Mouse (Mus musculus) stomach, embryonic 16.5 days (tissue): Measurements from ENCODE around the gene Akna. TPM values are rescaled to one million over a fixed set of nuclear protein-coding genes. Genes with fewer than 3 reads are reported as not detected.

Experiments
- ATAC-seq: fragments of 200-750 bp; cut with Nextera tagmentation; 2 replicates; pipeline ENCODE4 v1.8.0; 2017; ENCODE audit warnings: moderate number of reproducible peaks, moderate TSS enrichment; ENCODE audit not compliant: insufficient read depth, low FRiP score
- H3K27ac ChIP-seq: fragments of 300-500 bp; sonication (generic); 2 replicates; pipeline ENCODE4 v1.5.1; 2014; ENCODE audit warnings: low read length
- H3K27me3 ChIP-seq: fragments of 300-500 bp; sonication (generic); 2 replicates; pipeline ENCODE4 v1.6.1; 2014; ENCODE audit warnings: low read length, control low read depth, mixed read lengths; ENCODE audit not compliant: control insufficient read depth, insufficient read depth
- H3K36me3 ChIP-seq: fragments of 300-500 bp; sonication (generic); 2 replicates; pipeline ENCODE4 v1.6.1; 2014; ENCODE audit warnings: low read length; ENCODE audit not compliant: control insufficient read depth, insufficient read depth
- H3K4me1 ChIP-seq: fragments of 300-500 bp; sonication (generic); 2 replicates; pipeline ENCODE4 v1.6.1; 2014; ENCODE audit warnings: low read length, control low read depth, mixed read lengths; ENCODE audit not compliant: control insufficient read depth, insufficient read depth
- H3K4me2 ChIP-seq: fragments of 300-500 bp; sonication (generic); 2 replicates; pipeline ENCODE4 v1.6.1; 2014; ENCODE audit warnings: low read depth, low read length, mixed read lengths
- H3K4me3 ChIP-seq: fragments of 300-500 bp; sonication (generic); replicated peaks from 2 replicates; pipeline ENCODE4 v1.5.1; 2014; ENCODE audit warnings: mild to moderate bottlenecking, low read length
- H3K9ac ChIP-seq: fragments of 300-500 bp; sonication (generic); 2 replicates; pipeline ENCODE4 v1.6.1; 2014; ENCODE audit warnings: low read length
- H3K9me3 ChIP-seq: fragments of 300-500 bp; sonication (generic); replicated peaks from 2 replicates; pipeline ENCODE4 v1.6.1; 2016; ENCODE audit warnings: low read length, control low read depth; ENCODE audit not compliant: control insufficient read depth
- WGBS: fragments of 180-500 bp; shearing (Covaris S2); extraction: QIAGEN DNeasy Blood & Tissue Kit; methylation state at CpG from one replicate; pipeline ENCODE4 v1.1.7; 2014; 5-methylcytosine and 5-hydroxymethylcytosine counted together
- polyA plus RNA-seq: library from polyadenylated mRNA; unstranded; fragments of >200 nt; fragmentation: Nextera tagmentation; extraction: Ambion mirVana; gene quantifications from 2 replicates; pipeline ENCODE4 v1.2.1, GENCODE M21; 2015

Akna gene
- polyA plus RNA-seq, 1 experiment from 2014 or later = 7.0 TPM

DNA sequence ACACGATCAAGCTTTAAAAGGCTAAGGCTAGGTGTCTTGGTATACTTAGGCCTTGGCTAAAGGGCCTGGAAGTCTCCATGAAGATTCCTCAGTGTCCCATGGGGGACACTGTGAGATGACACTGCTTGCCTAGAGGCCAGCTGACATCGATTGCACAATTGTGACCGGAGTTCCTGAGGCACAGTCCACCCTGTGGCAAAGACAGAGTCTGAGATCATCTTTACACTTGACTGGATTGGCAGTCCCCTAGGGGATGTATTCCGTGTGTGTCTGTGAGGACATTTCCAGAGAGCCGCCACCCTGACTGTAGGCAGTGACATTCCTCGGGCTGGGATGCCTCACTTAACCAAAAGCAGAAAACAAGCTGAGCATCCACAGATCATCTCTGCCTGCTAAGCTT lies 43.3 kb downstream of the Akna start:
- Histone ChIP-seq H3K36me3 (no peaks in the 10 kb centered on the region), H3K4me3 (no peak overlapping the region), H3K4me1 (no peaks in the 10 kb centered on the region), H3K9me3 (no peaks in the 10 kb centered on the region), H3K27me3 (no peaks in the 10 kb centered on the region), H3K9ac (no peak overlapping the region), H3K27ac (no peak overlapping the region), H3K4me2 (no peak overlapping the region)
- WGBS = 86% methylated on average over 6 of the region's 6 CpGs
- no peak for ATAC-seq

- H3K27me3 ChIP-seq = no peaks in the 10 kb centered on the region
- H3K4me2 ChIP-seq = no peak overlapping the region
- no peaks in the 10 kb centered on the region for H3K36me3 ChIP-seq
- H3K9ac ChIP-seq = no peak overlapping the region
- H3K4me3 ChIP-seq = no peak overlapping the region
- no peaks in the 10 kb centered on the region for H3K4me1 ChIP-seq
- 53% methylated on average over 2 of the region's 2 CpGs for WGBS
- no peak overlapping the region for H3K27ac ChIP-seq
- no peaks in the 10 kb centered on the region for H3K9me3 ChIP-seq
- no peak for ATAC-seq
These were observed 46.1 kb downstream of the Akna start for GRCm38 (mm10) chr4:63356981-63357570.

DNA sequence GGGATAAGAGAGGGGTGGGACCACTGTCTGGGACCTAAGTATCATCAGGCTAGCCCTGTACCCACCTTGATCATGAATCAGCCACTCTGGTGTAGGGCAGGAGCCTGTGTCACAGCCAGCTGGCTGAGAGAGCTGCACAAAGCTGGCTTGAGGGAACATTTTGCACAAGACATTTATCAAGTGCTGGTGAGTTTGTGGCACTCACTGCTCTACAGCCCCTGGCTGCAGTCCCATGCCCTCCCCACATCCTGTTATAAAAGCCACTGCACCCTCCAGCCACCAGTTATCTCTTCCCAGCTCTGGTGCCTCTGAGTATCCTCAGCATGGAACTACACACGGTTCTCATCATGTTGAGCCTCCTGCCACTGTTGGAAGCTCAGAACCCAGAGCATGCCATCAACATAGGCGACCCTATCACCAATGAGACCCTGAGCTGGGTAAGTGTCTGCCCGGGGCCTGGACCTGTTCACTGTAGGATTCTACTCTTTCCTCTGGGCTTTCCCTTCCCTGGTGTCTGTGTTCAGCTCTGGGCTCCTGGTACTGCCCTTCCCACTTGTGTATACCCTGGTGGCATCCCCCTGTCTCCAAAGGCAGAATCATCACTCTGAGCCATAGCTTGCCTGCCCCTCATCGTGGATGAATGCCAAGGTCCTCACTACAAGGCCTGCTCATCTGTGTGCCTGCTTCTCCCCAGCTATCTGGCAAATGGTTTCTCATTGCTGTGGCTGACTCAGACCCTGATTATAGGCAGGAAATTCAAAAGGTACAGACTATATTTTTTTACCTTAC lies 47.1 kb downstream of the Akna start, which contains the start of gene Orm3:
TSS of gene Orm3 (plus strand) at position 286 of the 789 bp plus-strand sequence.
- no peaks in the 10 kb centered on the region for H3K27me3 ChIP-seq
- H3K27ac ChIP-seq = peak within 1 kb of the TSS; percentile 5; the same call in 1 of the 2 replicates
- H3K36me3 ChIP-seq = no peaks in the 10 kb centered on the region
- H3K4me3 ChIP-seq = no peak within 1 kb of the TSS
- WGBS = 73% methylated on average over 4 of the region's 4 CpGs
- no peak within 1 kb of the TSS for H3K9ac ChIP-seq
- H3K9me3 ChIP-seq = no peaks in the 10 kb centered on the region
- H3K4me2 ChIP-seq = no peak within 1 kb of the TSS
- no peaks in the 10 kb centered on the region for H3K4me1 ChIP-seq
- no peak; the same call in 1 of the 2 replicates for ATAC-seq

- H3K4me3 ChIP-seq = no peak overlapping the region
- 65% methylated on average over 6 of the region's 6 CpGs for WGBS
- 0 out of 2 replicates have a peak, but pooled peaks cover 7% of the 10 kb centered on the region for H3K4me1 ChIP-seq
- H3K9me3 ChIP-seq = no peaks in the 10 kb centered on the region
- no peak overlapping the region for H3K9ac ChIP-seq
- H3K27ac ChIP-seq = no peak overlapping the region
- H3K4me2 ChIP-seq = no peak overlapping the region
- ATAC-seq = no peak
- H3K27me3 ChIP-seq = no peaks in the 10 kb centered on the region
- H3K36me3 ChIP-seq = no peaks in the 10 kb centered on the region
These were observed 54.6 kb downstream of the Akna start for GRCm38 (mm10) chr4:63348524-63348923.

GRCm38 (mm10) chr4:63346659-63347058 lies 56.5 kb downstream of the Akna start:
- Histone ChIP-seq H3K9ac (no peak overlapping the region), H3K4me3 (no peak overlapping the region), H3K27ac (no peak overlapping the region), H3K27me3 (no peaks in the 10 kb centered on the region), H3K9me3 (no peaks in the 10 kb centered on the region), H3K4me2 (no peak overlapping the region), H3K4me1 (0 out of 2 replicates have a peak, but pooled peaks cover 7% of the 10 kb centered on the region), H3K36me3 (no peaks in the 10 kb centered on the region)
- no peak for ATAC-seq
- WGBS = 83% methylated on average over 4 of the region's 4 CpGs

- Histone ChIP-seq H3K4me3 (no peak overlapping the region), H3K27me3 (no peaks in the 10 kb centered on the region), H3K27ac (peak overlapping the region; percentile 50), H3K4me2 (no peak overlapping the region), H3K4me1 (0 out of 2 replicates have a peak, but pooled peaks cover 7% of the 10 kb centered on the region), H3K36me3 (no peaks in the 10 kb centered on the region), H3K9me3 (no peaks in the 10 kb centered on the region), H3K9ac (no peak overlapping the region)
- ATAC-seq = no peak
These were observed 57.9 kb downstream of the Akna start for GRCm38 (mm10) chr4:63345261-63345660.

DNA sequence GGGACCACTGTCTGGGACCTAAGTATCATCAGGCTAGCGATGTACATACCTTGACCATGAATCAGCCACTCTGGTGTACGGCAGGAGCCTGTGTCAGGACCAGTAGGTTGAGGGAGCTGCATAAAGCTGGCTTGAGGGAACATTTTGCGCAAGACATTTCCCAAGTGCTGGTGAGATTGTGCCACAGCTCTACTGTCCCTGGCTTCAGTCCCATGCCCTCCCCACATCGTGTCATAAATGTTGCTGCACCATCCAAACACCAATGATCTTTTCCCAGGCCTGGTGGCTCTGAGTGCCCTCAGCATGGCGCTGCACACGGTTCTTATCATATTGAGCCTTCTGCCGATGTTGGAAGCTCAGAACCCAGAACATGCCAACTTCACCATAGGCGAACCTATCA lies 58.9 kb downstream of the Akna start, which contains the start of gene Orm1:
TSS of gene Orm1 (plus strand) at position 266 of the 400 bp plus-strand sequence.
- peak within 1 kb of the TSS; percentile 51 for H3K27ac ChIP-seq
- no peaks in the 10 kb centered on the region for H3K9me3 ChIP-seq
- 78% methylated on average over 8 of the region's 8 CpGs for WGBS
- H3K4me1 ChIP-seq = 0 out of 2 replicates have a peak, but pooled peaks cover 7% of the 10 kb centered on the region
- H3K4me2 ChIP-seq = no peak within 1 kb of the TSS
- no peak for ATAC-seq
- H3K36me3 ChIP-seq = no peaks in the 10 kb centered on the region
- no peak within 1 kb of the TSS for H3K9ac ChIP-seq
- no peak within 1 kb of the TSS for H3K4me3 ChIP-seq
- H3K27me3 ChIP-seq = no peaks in the 10 kb centered on the region

DNA sequence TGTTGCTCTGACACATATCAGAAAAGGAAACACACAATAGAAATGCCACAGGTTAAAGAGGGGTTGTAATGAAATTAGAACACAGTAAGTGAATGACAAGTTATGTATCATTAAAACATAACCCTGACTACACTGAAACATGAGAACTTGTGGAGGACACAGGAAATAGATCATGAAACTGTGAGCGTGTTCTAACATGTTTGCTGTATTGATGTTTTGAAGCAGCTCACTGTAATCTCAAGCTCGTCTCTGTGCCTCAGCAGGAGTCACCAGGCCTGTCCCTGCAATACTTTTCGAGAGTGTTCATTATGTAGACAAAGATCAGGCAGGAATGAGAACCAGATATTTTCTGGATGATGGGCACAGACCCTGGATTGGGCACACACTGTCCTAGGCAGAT lies 59.5 kb downstream of the Akna start:
- Histone ChIP-seq H3K4me2 (no peak overlapping the region), H3K4me1 (0 out of 2 replicates have a peak, but pooled peaks cover 7% of the 10 kb centered on the region), H3K27me3 (no peaks in the 10 kb centered on the region), H3K9me3 (no peaks in the 10 kb centered on the region), H3K9ac (no peak overlapping the region), H3K36me3 (no peaks in the 10 kb centered on the region), H3K27ac (peak overlapping the region; percentile 19; the same call in 1 of the 2 replicates), H3K4me3 (no peak overlapping the region)
- 49% methylated on average over 3 of the region's 3 CpGs for WGBS
- no peak for ATAC-seq

- H3K4me3 ChIP-seq = no peak overlapping the region
These were observed 60.7 kb downstream of the Akna start for GRCm38 (mm10) chr4:63342491-63342890.

More at GRCm38 (mm10) chr4:63342491-63342890, 60.7 kb downstream of the Akna start:
- no peak overlapping the region for H3K9ac ChIP-seq
- H3K27me3 ChIP-seq = no peaks in the 10 kb centered on the region
- no peak overlapping the region for H3K4me2 ChIP-seq
- no peak for ATAC-seq
- H3K27ac ChIP-seq = no peak overlapping the region
- H3K36me3 ChIP-seq = no peaks in the 10 kb centered on the region
- H3K4me1 ChIP-seq = 0 out of 2 replicates have a peak, but pooled peaks cover 7% of the 10 kb centered on the region
- WGBS = 52% methylated on average over 4 of the region's 4 CpGs
- H3K9me3 ChIP-seq = no peaks in the 10 kb centered on the region
